Mouse (Mus musculus): ENCODE results near the gene Rtl5. TPM values are rescaled to one million over a fixed set of nuclear protein-coding genes. Genes with fewer than 3 reads are reported as not detected.

Rtl5 gene
- total RNA-seq, 1 experiment, result 0.54 TPM

DNA sequence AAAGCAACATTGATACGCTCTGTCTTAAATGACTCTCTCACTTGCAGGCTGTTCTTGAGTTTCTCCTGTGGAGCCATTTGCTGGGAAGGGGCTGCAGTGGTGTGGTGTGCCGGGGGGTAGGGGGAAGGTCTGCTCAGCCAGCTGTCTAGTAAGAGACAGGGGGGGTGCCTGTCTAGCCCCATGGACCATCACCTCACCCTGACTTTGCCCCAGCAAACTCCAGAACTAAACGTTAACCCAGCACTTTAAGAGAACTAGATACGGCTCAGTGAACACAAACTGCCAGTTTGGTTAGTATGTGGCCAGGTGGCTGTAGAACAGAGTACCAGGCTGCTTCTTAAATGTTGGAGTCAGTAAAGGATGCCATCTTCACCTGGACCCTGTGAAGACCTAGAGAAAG lies 4.1 kb upstream of the Rtl5 start:
- TF ChIP-seq CHD2 (IDR thresholded peaks at IDR 0.05; ENCODE audit: low read depth, low read length), result no peak
- no peak for TF ChIP-seq HCFC1 (IDR thresholded peaks at IDR 0.05; ENCODE audit: borderline replicate concordance, insufficient read depth, low read length)
- TF ChIP-seq ZNF384 (IDR thresholded peaks at IDR 0.05; ENCODE audit: low read depth, low read length), result no peak
- no peak for TF ChIP-seq ZC3H11A (IDR thresholded peaks at IDR 0.05; ENCODE audit: borderline replicate concordance, low read depth, low read length)
- no peak for TF ChIP-seq MAFK (IDR thresholded peaks at IDR 0.05; ENCODE audit: insufficient read depth, low read depth, low read length)
- Histone ChIP-seq H3K9me3 (ENCODE audit: control insufficient read depth, insufficient read depth, low read depth, low read length) (no peaks in the 10 kb centered on the region), H3K27ac (ENCODE audit: insufficient read depth, low read depth, low read length, poor library complexity, severe bottlenecking) (no peak overlapping the region), H3K36me3 (ENCODE audit: control insufficient read depth, insufficient read depth, low read length, poor library complexity, severe bottlenecking) (no peaks in the 10 kb centered on the region), H3K9ac (ENCODE audit: insufficient read depth, low read depth, low read length, poor library complexity, severe bottlenecking) (no peak overlapping the region), H3K4me1 (ENCODE audit: control insufficient read depth in 2 of 2, insufficient read depth in 2 of 2, low read length in 2 of 2, poor library complexity in 1 of 2) (0 out of 4 replicates have a peak, but pooled peaks cover 0 to 3% of the 10 kb centered on the region in 2 experiments), H3K4me3 (ENCODE audit: insufficient read depth in 1 of 2, low read depth in 1 of 2, low read length in 2 of 2, poor library complexity in 1 of 2, severe bottlenecking in 1 of 2) (no peak overlapping the region)
- DNase-seq (ENCODE audit: low read depth, low spot score), result no peak
- in situ Hi-C loops (cut with MboI; ENCODE audit: low sequenced_read_pairs in 2 of 2, unreplicated experiment in 2 of 2), result no loop called here

GRCm38 (mm10) chrX:102074435-102074834 lies 3.3 kb upstream of the Rtl5 start:
- TF ChIP-seq CHD2 (IDR thresholded peaks at IDR 0.05; ENCODE audit: low read depth, low read length), result no peak
- DNase-seq (ENCODE audit: low read depth, low spot score), result no peak
- in situ Hi-C loops (cut with MboI; ENCODE audit: low sequenced_read_pairs in 2 of 2, unreplicated experiment in 2 of 2), result no loop called here
- H3K4me1 ChIP-seq (ENCODE audit: control insufficient read depth in 2 of 2, insufficient read depth in 2 of 2, low read length in 2 of 2, poor library complexity in 1 of 2), result 0 out of 4 replicates have a peak, but pooled peaks cover 0 to 3% of the 10 kb centered on the region in 2 experiments
- no peaks in the 10 kb centered on the region for H3K9me3 ChIP-seq (ENCODE audit: control insufficient read depth, insufficient read depth, low read depth, low read length)
- H3K36me3 ChIP-seq (ENCODE audit: control insufficient read depth, insufficient read depth, low read length, poor library complexity, severe bottlenecking), result no peaks in the 10 kb centered on the region
- no peak overlapping the region for H3K9ac ChIP-seq (ENCODE audit: insufficient read depth, low read depth, low read length, poor library complexity, severe bottlenecking)
- H3K27ac ChIP-seq (ENCODE audit: insufficient read depth, low read depth, low read length, poor library complexity, severe bottlenecking), result no peak overlapping the region
- no peak overlapping the region for H3K4me3 ChIP-seq (ENCODE audit: insufficient read depth in 1 of 2, low read depth in 1 of 2, low read length in 2 of 2, poor library complexity in 1 of 2, severe bottlenecking in 1 of 2)

DNA sequence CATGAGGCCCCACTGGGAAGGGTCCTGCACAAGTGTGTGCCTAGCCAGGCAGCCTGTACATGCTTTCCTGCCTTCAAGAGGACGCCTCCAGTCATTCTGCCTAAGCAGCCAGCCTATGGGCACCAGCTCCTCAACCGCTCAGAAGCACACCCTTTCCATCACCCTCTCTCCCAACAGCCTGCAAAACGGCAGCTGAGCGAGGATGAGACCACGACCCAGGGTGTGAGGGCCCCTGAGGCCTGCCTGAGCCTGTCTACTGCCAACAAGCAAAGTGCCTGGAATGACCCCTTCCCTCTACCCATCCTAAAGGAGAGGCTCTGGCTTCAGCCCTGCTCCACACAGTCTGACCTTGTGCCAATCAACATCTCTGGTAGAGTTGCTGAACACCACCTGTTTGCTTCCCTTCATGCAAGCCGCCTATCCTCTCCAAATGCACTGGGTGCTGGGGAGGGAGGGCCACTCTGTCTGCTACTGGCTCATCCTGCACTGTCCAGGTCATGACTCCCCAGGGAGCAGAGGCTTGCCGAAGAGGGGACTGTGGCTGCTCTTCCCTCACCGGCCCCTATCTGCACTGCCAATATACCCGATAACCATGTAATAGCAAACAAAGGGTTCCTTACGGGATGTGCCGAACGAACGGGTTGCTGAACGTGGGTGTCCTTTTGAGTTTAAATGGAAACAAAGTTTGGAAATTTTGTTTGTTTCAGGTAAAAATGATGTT lies 2.7 kb upstream of the Rtl5 start:
- Histone ChIP-seq H3K4me1 (ENCODE audit: control insufficient read depth in 2 of 2, insufficient read depth in 2 of 2, low read length in 2 of 2, poor library complexity in 1 of 2) (0 out of 4 replicates have a peak, but pooled peaks cover 0 to 3% of the 10 kb centered on the region in 2 experiments), H3K27ac (ENCODE audit: insufficient read depth, low read depth, low read length, poor library complexity, severe bottlenecking) (no peak overlapping the region), H3K9me3 (ENCODE audit: control insufficient read depth, insufficient read depth, low read depth, low read length) (no peaks in the 10 kb centered on the region), H3K9ac (ENCODE audit: insufficient read depth, low read depth, low read length, poor library complexity, severe bottlenecking) (no peak overlapping the region), H3K36me3 (ENCODE audit: control insufficient read depth, insufficient read depth, low read length, poor library complexity, severe bottlenecking) (no peaks in the 10 kb centered on the region), H3K4me3 (ENCODE audit: insufficient read depth in 1 of 2, low read depth in 1 of 2, low read length in 2 of 2, poor library complexity in 1 of 2, severe bottlenecking in 1 of 2) (no peak overlapping the region)
- TF ChIP-seq ZC3H11A (IDR thresholded peaks at IDR 0.05; ENCODE audit: borderline replicate concordance, low read depth, low read length), result no peak
- TF ChIP-seq MAFK (IDR thresholded peaks at IDR 0.05; ENCODE audit: insufficient read depth, low read depth, low read length), result no peak
- TF ChIP-seq ZNF384 (IDR thresholded peaks at IDR 0.05; ENCODE audit: low read depth, low read length), result no peak
- no peak for TF ChIP-seq CHD2 (IDR thresholded peaks at IDR 0.05; ENCODE audit: low read depth, low read length)
- TF ChIP-seq HCFC1 (IDR thresholded peaks at IDR 0.05; ENCODE audit: borderline replicate concordance, insufficient read depth, low read length), result no peak
- in situ Hi-C loops (cut with MboI; ENCODE audit: low sequenced_read_pairs in 2 of 2, unreplicated experiment in 2 of 2), result no loop called here
- DNase-seq (ENCODE audit: low read depth, low spot score), result no peak

GRCm38 (mm10) chrX:102071517-102071916 lies 413 bp upstream of the Rtl5 start:
- in situ Hi-C loops (cut with MboI; ENCODE audit: low sequenced_read_pairs in 2 of 2, unreplicated experiment in 2 of 2), result no loop called here
- Histone ChIP-seq H3K4me3 (ENCODE audit: insufficient read depth in 1 of 2, low read depth in 1 of 2, low read length in 2 of 2, poor library complexity in 1 of 2, severe bottlenecking in 1 of 2) (peak overlapping the region; percentile 52 to 66; a peak in 3 of 4 replicates), H3K36me3 (ENCODE audit: control insufficient read depth, insufficient read depth, low read length, poor library complexity, severe bottlenecking) (no peaks in the 10 kb centered on the region), H3K9ac (ENCODE audit: insufficient read depth, low read depth, low read length, poor library complexity, severe bottlenecking) (no peak overlapping the region), H3K9me3 (ENCODE audit: control insufficient read depth, insufficient read depth, low read depth, low read length) (no peaks in the 10 kb centered on the region), H3K4me1 (ENCODE audit: control insufficient read depth in 2 of 2, insufficient read depth in 2 of 2, low read length in 2 of 2, poor library complexity in 1 of 2) (0 out of 4 replicates have a peak, but pooled peaks cover 0 to 3% of the 10 kb centered on the region in 2 experiments), H3K27ac (ENCODE audit: insufficient read depth, low read depth, low read length, poor library complexity, severe bottlenecking) (no peak overlapping the region)
- TF ChIP-seq HCFC1 (IDR thresholded peaks at IDR 0.05; ENCODE audit: borderline replicate concordance, insufficient read depth, low read length) (no peak), ZNF384 (IDR thresholded peaks at IDR 0.05; ENCODE audit: low read depth, low read length) (no peak), CHD2 (IDR thresholded peaks at IDR 0.05; ENCODE audit: low read depth, low read length) (no peak)
- DNase-seq (ENCODE audit: low read depth, low spot score), result no peak

Data from ES-E14 (cell line).